Mouse (Mus musculus): ENCODE results near the gene Xcl1. TPM values are rescaled to one million over a fixed set of nuclear protein-coding genes. Genes with fewer than 3 reads are reported as not detected.
"Not testable (repeated sequence)": the region's sequence is repeated elsewhere in the genome, so short reads cannot be mapped to it uniquely, and the experiment has no call there.

Xcl1 gene
- polyA plus RNA-seq (2015; fragmentation: Nextera tagmentation; extraction: Ambion mirVana): not detected in 2 replicates

DNA sequence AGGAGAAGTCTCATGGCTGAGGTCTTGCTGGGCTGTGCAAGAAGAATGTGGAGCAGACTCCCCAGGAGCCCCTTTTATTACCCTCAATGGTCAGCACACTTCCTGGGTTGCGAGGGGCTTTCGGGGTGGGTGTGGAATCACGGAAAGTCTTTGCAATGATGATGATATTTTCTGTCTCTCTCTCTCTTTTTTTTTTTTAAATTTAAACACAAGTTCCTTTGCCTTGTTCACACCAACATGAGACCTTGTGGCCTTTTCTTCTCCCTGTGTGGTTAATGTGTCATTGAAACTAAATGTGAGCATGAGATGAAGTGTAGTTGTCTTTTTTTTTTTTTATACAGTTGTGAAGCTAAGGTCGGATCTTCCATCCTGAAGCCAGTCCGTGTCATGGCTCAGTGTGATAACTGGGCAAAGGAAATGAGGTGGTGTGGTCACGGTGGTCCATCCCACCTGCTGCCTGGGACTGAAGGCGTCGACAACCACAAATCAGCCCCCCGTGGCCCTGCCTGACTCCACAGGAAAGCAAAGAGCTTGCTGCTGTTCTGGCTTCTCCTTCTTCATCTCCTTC is at the start of gene Xcl1:
Gene Xcl1, minus strand, starts transcription at position 51 of the 568 bp plus-strand sequence.
- WGBS: 66% methylated on average over 9 of the region's 9 CpGs
- ATAC-seq (ENCODE audit: low FRiP score, low TSS enrichment): no peak
- Histone ChIP-seq H3K27ac (ENCODE audit: low read length) (no peak within 1 kb of the TSS), H3K4me3 (ENCODE audit: low read length) (no peak within 1 kb of the TSS), H3K4me1 (ENCODE audit: insufficient read depth, low read length) (no peaks in the 10 kb centered on the region), H3K9ac (replicated peaks; ENCODE audit: low read length) (no peak within 1 kb of the TSS), H3K27me3 (ENCODE audit: insufficient read depth, low read length) (no peaks in the 10 kb centered on the region), H3K36me3 (ENCODE audit: insufficient read depth, low read length) (no peaks in the 10 kb centered on the region), H3K9me3 (ENCODE audit: low read length) (no peaks in the 10 kb centered on the region), H3K4me2 (replicated peaks; ENCODE audit: low read depth, low read length) (no peak within 1 kb of the TSS)

GRCm38 (mm10) chr1:164984681-164985080 is 49.4 kb upstream of the Xcl1 start:
- H3K9ac ChIP-seq (replicated peaks; ENCODE audit: low read length); H3K4me2 ChIP-seq (replicated peaks; ENCODE audit: low read depth, low read length); H3K27me3 ChIP-seq (ENCODE audit: insufficient read depth, low read length); ATAC-seq (ENCODE audit: low FRiP score, low TSS enrichment); H3K4me3 ChIP-seq (ENCODE audit: low read length); H3K27ac ChIP-seq (ENCODE audit: low read length); H3K36me3 ChIP-seq (ENCODE audit: insufficient read depth, low read length); H3K4me1 ChIP-seq (ENCODE audit: insufficient read depth, low read length): not testable (repeated sequence)
- 90% methylated on average over 10 of the region's 10 CpGs for WGBS
- peaks cover 17% of the 10 kb centered on the region; the same call in 1 of the 2 replicates for H3K9me3 ChIP-seq (ENCODE audit: low read length)

DNA sequence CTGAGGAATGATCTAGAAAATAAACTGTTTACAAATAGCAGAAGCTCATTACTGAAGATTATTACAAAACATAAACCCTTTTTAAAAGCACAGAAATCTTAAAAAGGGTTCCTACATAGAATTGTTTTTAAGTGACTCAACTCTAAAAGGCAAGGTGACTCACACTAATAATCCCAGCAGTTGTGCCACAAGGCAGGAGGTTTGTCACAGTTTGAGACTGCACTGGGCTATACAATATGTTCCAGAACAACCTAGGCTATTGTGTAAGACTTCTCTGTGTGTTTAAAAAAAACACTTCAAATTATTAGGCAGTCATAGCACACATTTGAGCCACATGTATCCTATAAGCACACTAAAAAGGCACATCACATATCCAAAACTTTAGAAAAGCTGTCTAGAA is 42.0 kb upstream of the Xcl1 start:
- Histone ChIP-seq H3K27me3 (ENCODE audit: insufficient read depth, low read length) (no peaks in the 10 kb centered on the region), H3K4me2 (replicated peaks; ENCODE audit: low read depth, low read length) (no peak overlapping the region), H3K4me3 (ENCODE audit: low read length) (no peak overlapping the region), H3K4me1 (ENCODE audit: insufficient read depth, low read length) (no peaks in the 10 kb centered on the region), H3K9me3 (ENCODE audit: low read length) (no peaks in the 10 kb centered on the region), H3K36me3 (ENCODE audit: insufficient read depth, low read length) (no peaks in the 10 kb centered on the region), H3K27ac (ENCODE audit: low read length) (no peak overlapping the region), H3K9ac (replicated peaks; ENCODE audit: low read length) (no peak overlapping the region)
- ATAC-seq (ENCODE audit: low FRiP score, low TSS enrichment): no peak

DNA sequence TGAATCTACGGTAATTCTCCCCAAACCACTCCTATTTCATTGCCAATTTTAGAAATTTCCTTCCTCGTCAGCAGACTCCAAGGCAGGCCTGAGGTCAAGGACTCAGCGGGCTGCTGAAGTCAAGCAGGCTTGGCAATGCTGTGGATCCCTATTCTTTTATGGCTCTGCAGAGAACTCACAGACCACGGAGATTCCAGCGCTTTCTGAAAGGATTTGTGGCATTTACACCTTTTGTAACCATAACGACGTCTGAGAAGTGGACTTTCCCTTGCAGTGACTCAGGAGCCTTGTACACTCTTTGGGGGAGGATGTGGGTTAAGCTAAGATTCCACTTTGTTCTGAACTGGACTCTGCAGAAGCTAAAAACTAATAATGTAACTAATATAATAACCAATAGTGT is 40.4 kb upstream of the Xcl1 start:
- 74% methylated on average over 7 of the region's 7 CpGs for WGBS
- Histone ChIP-seq H3K4me1 (ENCODE audit: insufficient read depth, low read length) (no peaks in the 10 kb centered on the region), H3K36me3 (ENCODE audit: insufficient read depth, low read length) (no peaks in the 10 kb centered on the region), H3K9me3 (ENCODE audit: low read length) (no peaks in the 10 kb centered on the region), H3K4me2 (replicated peaks; ENCODE audit: low read depth, low read length) (no peak overlapping the region), H3K4me3 (ENCODE audit: low read length) (no peak overlapping the region), H3K27ac (ENCODE audit: low read length) (no peak overlapping the region), H3K27me3 (ENCODE audit: insufficient read depth, low read length) (no peaks in the 10 kb centered on the region), H3K9ac (replicated peaks; ENCODE audit: low read length) (no peak overlapping the region)
- ATAC-seq (ENCODE audit: low FRiP score, low TSS enrichment): no peak

GRCm38 (mm10) chr1:164975276-164975675 is 39.9 kb upstream of the Xcl1 start:
- H3K4me2 ChIP-seq (replicated peaks; ENCODE audit: low read depth, low read length): no peak overlapping the region
- H3K4me1 ChIP-seq (ENCODE audit: insufficient read depth, low read length): no peaks in the 10 kb centered on the region
- H3K4me3 ChIP-seq (ENCODE audit: low read length): no peak overlapping the region
- H3K27me3 ChIP-seq (ENCODE audit: insufficient read depth, low read length): no peaks in the 10 kb centered on the region
- no peak overlapping the region for H3K27ac ChIP-seq (ENCODE audit: low read length)
- 78% methylated on average over 3 of the region's 3 CpGs for WGBS
- no peaks in the 10 kb centered on the region for H3K36me3 ChIP-seq (ENCODE audit: insufficient read depth, low read length)
- no peak overlapping the region for H3K9ac ChIP-seq (replicated peaks; ENCODE audit: low read length)
- ATAC-seq (ENCODE audit: low FRiP score, low TSS enrichment): no peak
- H3K9me3 ChIP-seq (ENCODE audit: low read length): no peaks in the 10 kb centered on the region

- H3K4me3 ChIP-seq (ENCODE audit: low read length): no peak overlapping the region
- H3K27ac ChIP-seq (ENCODE audit: low read length): no peak overlapping the region
- H3K4me1 ChIP-seq (ENCODE audit: insufficient read depth, low read length): no peaks in the 10 kb centered on the region
- H3K9me3 ChIP-seq (ENCODE audit: low read length): no peaks in the 10 kb centered on the region
- H3K36me3 ChIP-seq (ENCODE audit: insufficient read depth, low read length): no peaks in the 10 kb centered on the region
- WGBS: 50% methylated on average over 3 of the region's 3 CpGs
- no peak overlapping the region for H3K4me2 ChIP-seq (replicated peaks; ENCODE audit: low read depth, low read length)
- no peaks in the 10 kb centered on the region for H3K27me3 ChIP-seq (ENCODE audit: insufficient read depth, low read length)
- H3K9ac ChIP-seq (replicated peaks; ENCODE audit: low read length): no peak overlapping the region
- no peak for ATAC-seq (ENCODE audit: low FRiP score, low TSS enrichment)
These were observed 38.5 kb upstream of the Xcl1 start for GRCm38 (mm10) chr1:164973790-164974189.

- H3K36me3 ChIP-seq (ENCODE audit: insufficient read depth, low read length): no peaks in the 10 kb centered on the region
- WGBS: 91% methylated on average over 1 of the region's 1 CpGs
- H3K9me3 ChIP-seq (ENCODE audit: low read length): no peaks in the 10 kb centered on the region
- no peak overlapping the region for H3K4me3 ChIP-seq (ENCODE audit: low read length)
- no peak for ATAC-seq (ENCODE audit: low FRiP score, low TSS enrichment)
- H3K9ac ChIP-seq (replicated peaks; ENCODE audit: low read length): no peak overlapping the region
- H3K4me2 ChIP-seq (replicated peaks; ENCODE audit: low read depth, low read length): no peak overlapping the region
- H3K4me1 ChIP-seq (ENCODE audit: insufficient read depth, low read length): no peaks in the 10 kb centered on the region
- no peaks in the 10 kb centered on the region for H3K27me3 ChIP-seq (ENCODE audit: insufficient read depth, low read length)
- H3K27ac ChIP-seq (ENCODE audit: low read length): no peak overlapping the region
These were observed 38.0 kb upstream of the Xcl1 start for GRCm38 (mm10) chr1:164973341-164973740.

GRCm38 (mm10) chr1:164972744-164973143 is 37.4 kb upstream of the Xcl1 start:
- no peak overlapping the region for H3K9ac ChIP-seq (replicated peaks; ENCODE audit: low read length)
- no peaks in the 10 kb centered on the region for H3K9me3 ChIP-seq (ENCODE audit: low read length)
- H3K4me1 ChIP-seq (ENCODE audit: insufficient read depth, low read length): no peaks in the 10 kb centered on the region
- no peak overlapping the region for H3K4me3 ChIP-seq (ENCODE audit: low read length)
- WGBS: 79% methylated on average over 5 of the region's 5 CpGs
- H3K36me3 ChIP-seq (ENCODE audit: insufficient read depth, low read length): no peaks in the 10 kb centered on the region
- H3K27ac ChIP-seq (ENCODE audit: low read length): no peak overlapping the region
- H3K27me3 ChIP-seq (ENCODE audit: insufficient read depth, low read length): no peaks in the 10 kb centered on the region
- ATAC-seq (ENCODE audit: low FRiP score, low TSS enrichment): no peak
- no peak overlapping the region for H3K4me2 ChIP-seq (replicated peaks; ENCODE audit: low read depth, low read length)

GRCm38 (mm10) chr1:164966095-164966698 is 30.9 kb upstream of the Xcl1 start:
- no peak overlapping the region for H3K9ac ChIP-seq (replicated peaks; ENCODE audit: low read length)
- H3K4me3 ChIP-seq (ENCODE audit: low read length): no peak overlapping the region
- H3K4me1 ChIP-seq (ENCODE audit: insufficient read depth, low read length): no peaks in the 10 kb centered on the region
- no peaks in the 10 kb centered on the region for H3K36me3 ChIP-seq (ENCODE audit: insufficient read depth, low read length)
- no peak overlapping the region for H3K4me2 ChIP-seq (replicated peaks; ENCODE audit: low read depth, low read length)
- no peak overlapping the region for H3K27ac ChIP-seq (ENCODE audit: low read length)
- no peak for ATAC-seq (ENCODE audit: low FRiP score, low TSS enrichment)
- no peaks in the 10 kb centered on the region for H3K27me3 ChIP-seq (ENCODE audit: insufficient read depth, low read length)
- no peaks in the 10 kb centered on the region for H3K9me3 ChIP-seq (ENCODE audit: low read length)
- 33% methylated on average over 8 of the region's 8 CpGs for WGBS

GRCm38 (mm10) chr1:164960610-164961009 is 25.3 kb upstream of the Xcl1 start:
- H3K4me3 ChIP-seq (ENCODE audit: low read length): no peak overlapping the region
- no peak overlapping the region for H3K9ac ChIP-seq (replicated peaks; ENCODE audit: low read length)
- no peaks in the 10 kb centered on the region for H3K36me3 ChIP-seq (ENCODE audit: insufficient read depth, low read length)
- H3K27me3 ChIP-seq (ENCODE audit: insufficient read depth, low read length): no peaks in the 10 kb centered on the region
- 38% methylated on average over 2 of the region's 2 CpGs for WGBS
- no peak overlapping the region for H3K27ac ChIP-seq (ENCODE audit: low read length)
- no peak overlapping the region for H3K4me2 ChIP-seq (replicated peaks; ENCODE audit: low read depth, low read length)
- no peaks in the 10 kb centered on the region for H3K4me1 ChIP-seq (ENCODE audit: insufficient read depth, low read length)
- no peak for ATAC-seq (ENCODE audit: low FRiP score, low TSS enrichment)
- no peaks in the 10 kb centered on the region for H3K9me3 ChIP-seq (ENCODE audit: low read length)
